Mouse (Mus musculus) forebrain, embryonic 10.5 days (tissue): ENCODE measurements around the gene Tigd4. TPM values are rescaled to one million over a fixed set of nuclear protein-coding genes. Genes with fewer than 3 reads are reported as not detected.
A peak's percentile ranks its signal among the peaks of the same experiment; 100 is the strongest.

ENCODE experiments used
- DNase-seq: peaks from one replicate; pipeline ENCODE4 v3.0.0-alpha.2; 2017; ENCODE audit warnings: low spot score; ENCODE audit errors: extremely low spot score
- H3K27ac ChIP-seq: fragments of 300-500 bp; sonication (generic); 2 replicates; pipeline ENCODE4 v1.5.1; 2016; ENCODE audit warnings: mild to moderate bottlenecking
- H3K27me3 ChIP-seq: fragments of 300-500 bp; sonication (generic); 2 replicates; pipeline ENCODE4 v1.6.1; 2016; ENCODE audit warnings: mild to moderate bottlenecking; ENCODE audit not compliant: poor library complexity, severe bottlenecking
- H3K36me3 ChIP-seq: fragments of 300-500 bp; sonication (generic); replicated peaks from 2 replicates; pipeline ENCODE4 v1.6.1; 2016; ENCODE audit warnings: mild to moderate bottlenecking, moderate library complexity
- H3K4me1 ChIP-seq: fragments of 300-500 bp; sonication (generic); 2 replicates; pipeline ENCODE4 v1.6.1; 2016
- H3K4me3 ChIP-seq: fragments of 300-500 bp; sonication (generic); 2 replicates; pipeline ENCODE4 v1.5.1; 2016; ENCODE audit warnings: mild to moderate bottlenecking, moderate library complexity
- H3K9me3 ChIP-seq: fragments of 300-500 bp; sonication (generic); 2 replicates; pipeline ENCODE4 v1.6.1; 2016; ENCODE audit warnings: mild to moderate bottlenecking, moderate library complexity
- WGBS: fragments of 180-500 bp; shearing (Covaris S2); methylation state at CpG from one replicate; pipeline ENCODE4 v1.1.7; 2016; 5-methylcytosine and 5-hydroxymethylcytosine counted together
- polyA plus RNA-seq: library from polyadenylated mRNA; unstranded; fragments of >200 nt; fragmentation: Nextera tagmentation; extraction: Ambion mirVana; gene quantifications from 2 replicates; pipeline ENCODE4 v1.2.1, GENCODE M21; 2016

Tigd4 gene
- polyA plus RNA-seq, 1 experiment from 2014 or later, result 0.06 TPM

GRCm38 (mm10) chr3:84586736-84587135 lies 6.6 kb upstream of the Tigd4 start:
- H3K36me3 ChIP-seq, result no peaks in the 10 kb centered on the region
- H3K27me3 ChIP-seq, result peaks cover 12% of the 10 kb centered on the region
- H3K9me3 ChIP-seq, result no peaks in the 10 kb centered on the region
- H3K4me3 ChIP-seq, result no peak overlapping the region
- WGBS, result 73% methylated on average over 5 of the region's 5 CpGs
- H3K4me1 ChIP-seq, result peaks cover 14% of the 10 kb centered on the region
- no peak for DNase-seq
- no peak overlapping the region for H3K27ac ChIP-seq

DNA sequence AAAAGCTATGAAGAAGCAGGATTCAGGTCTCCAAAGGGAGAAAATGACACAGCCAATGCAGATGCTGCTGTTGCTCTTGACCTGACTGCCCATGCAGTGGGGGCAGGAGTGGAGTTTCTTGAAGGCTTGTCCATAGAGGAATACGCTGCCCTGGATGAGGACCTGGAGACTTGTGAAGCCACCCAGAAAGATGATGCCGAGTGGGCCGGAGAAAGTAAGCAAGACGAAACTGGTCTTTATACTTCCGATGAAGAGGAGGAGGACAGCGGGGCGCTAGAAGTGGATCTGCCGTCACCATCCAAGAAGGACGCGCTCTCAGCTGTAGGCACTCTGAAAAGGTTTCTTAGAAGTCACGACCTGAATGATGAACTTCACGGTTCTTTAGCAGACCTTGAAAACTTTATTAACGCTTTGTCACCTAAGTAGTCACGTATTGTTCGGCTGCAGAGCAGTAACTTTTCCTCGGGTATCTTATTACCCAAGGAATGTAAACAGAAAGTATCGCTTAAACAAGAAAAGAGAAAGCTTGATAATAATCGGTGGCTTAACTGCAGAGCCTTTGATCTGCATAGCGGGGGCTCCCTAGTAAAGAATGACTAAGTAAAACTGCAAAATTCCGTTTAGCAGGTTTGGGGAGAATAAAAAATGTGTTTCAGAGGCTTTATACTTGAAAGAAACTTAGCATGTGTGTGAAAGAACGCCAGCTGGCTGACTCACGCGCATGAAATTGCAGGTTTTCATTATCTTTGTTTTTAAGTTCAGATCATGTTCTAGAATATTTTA lies 1.7 kb downstream of the Tigd4 start:
- Histone ChIP-seq H3K9me3 (no peaks in the 10 kb centered on the region), H3K27me3 (peaks cover 68% of the 10 kb centered on the region), H3K4me1 (peaks cover 17% of the 10 kb centered on the region), H3K27ac (no peak overlapping the region; the same call in 1 of the 2 replicates), H3K36me3 (no peaks in the 10 kb centered on the region), H3K4me3 (peak overlapping the region; percentile 36)
- no peak for DNase-seq
- WGBS, result 17% methylated on average over 23 of the region's 23 CpGs

- H3K9me3 ChIP-seq, result no peaks in the 10 kb centered on the region
- peaks cover 17% of the 10 kb centered on the region for H3K4me1 ChIP-seq
- DNase-seq, result no peak
- peak overlapping the region; percentile 36; the same call in 1 of the 2 replicates for H3K4me3 ChIP-seq
- 51% methylated on average over 5 of the region's 5 CpGs for WGBS
- no peaks in the 10 kb centered on the region for H3K36me3 ChIP-seq
- no peak overlapping the region for H3K27ac ChIP-seq
- peaks cover 68% of the 10 kb centered on the region for H3K27me3 ChIP-seq
These were observed 2.4 kb downstream of the Tigd4 start for GRCm38 (mm10) chr3:84595677-84596234.

DNA sequence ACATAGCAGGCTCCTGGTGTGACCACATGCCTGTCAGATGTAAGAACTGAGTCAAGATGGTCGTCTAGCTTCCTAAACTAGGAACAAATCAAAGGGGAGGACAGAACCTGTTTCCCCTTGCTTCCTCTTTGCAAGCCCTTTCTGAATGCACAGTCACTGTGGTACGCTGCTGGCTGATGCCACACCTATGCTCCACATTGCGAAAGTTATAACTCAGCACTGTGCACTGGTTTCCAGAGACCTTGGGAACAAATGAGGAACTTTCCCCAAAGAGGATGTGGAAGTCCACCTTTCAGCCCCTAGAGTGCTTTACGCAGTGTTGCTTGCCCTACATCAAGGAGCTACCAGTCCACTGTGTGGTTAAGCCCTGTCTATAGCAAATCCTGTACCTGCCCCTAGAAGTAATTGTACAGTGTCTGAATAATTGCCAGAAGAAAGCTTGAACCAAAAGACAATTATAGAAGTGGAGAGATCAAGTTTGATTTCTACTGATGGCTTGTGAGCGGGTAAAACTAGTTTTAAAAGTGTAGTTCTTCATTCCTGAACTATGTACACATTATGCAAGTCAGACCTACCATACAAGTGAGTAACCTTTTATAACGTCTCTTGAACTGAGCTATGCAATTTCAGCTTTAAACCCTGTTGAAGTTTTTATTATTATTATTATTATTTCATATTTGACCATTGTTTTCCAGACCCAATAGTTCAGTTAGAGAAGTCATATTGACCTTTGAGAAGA lies 4.8 kb downstream of the Tigd4 start:
- Histone ChIP-seq H3K4me3 (no peak overlapping the region), H3K9me3 (no peaks in the 10 kb centered on the region), H3K36me3 (no peaks in the 10 kb centered on the region), H3K27ac (no peak overlapping the region), H3K27me3 (peaks cover 63% of the 10 kb centered on the region), H3K4me1 (peaks cover 17% of the 10 kb centered on the region)
- no peak for DNase-seq
- WGBS, result 88% methylated on average over 6 of the region's 6 CpGs

GRCm38 (mm10) chr3:84598756-84599155 lies 5.4 kb downstream of the Tigd4 start:
- Histone ChIP-seq H3K36me3 (no peaks in the 10 kb centered on the region), H3K27ac (no peak overlapping the region), H3K27me3 (peaks cover 57% of the 10 kb centered on the region), H3K4me1 (peaks cover 21% of the 10 kb centered on the region), H3K9me3 (no peaks in the 10 kb centered on the region), H3K4me3 (no peak overlapping the region)
- 89% methylated on average over 6 of the region's 6 CpGs for WGBS
- DNase-seq, result no peak

GRCm38 (mm10) chr3:84601870-84602495 lies 8.6 kb downstream of the Tigd4 start:
- no peak overlapping the region for H3K4me3 ChIP-seq
- peaks cover 36% of the 10 kb centered on the region for H3K27me3 ChIP-seq
- no peak overlapping the region for H3K27ac ChIP-seq
- no peaks in the 10 kb centered on the region for H3K36me3 ChIP-seq
- 88% methylated on average over 9 of the region's 9 CpGs for WGBS
- no peak for DNase-seq
- H3K9me3 ChIP-seq, result no peaks in the 10 kb centered on the region
- peaks cover 6% of the 10 kb centered on the region for H3K4me1 ChIP-seq

DNA sequence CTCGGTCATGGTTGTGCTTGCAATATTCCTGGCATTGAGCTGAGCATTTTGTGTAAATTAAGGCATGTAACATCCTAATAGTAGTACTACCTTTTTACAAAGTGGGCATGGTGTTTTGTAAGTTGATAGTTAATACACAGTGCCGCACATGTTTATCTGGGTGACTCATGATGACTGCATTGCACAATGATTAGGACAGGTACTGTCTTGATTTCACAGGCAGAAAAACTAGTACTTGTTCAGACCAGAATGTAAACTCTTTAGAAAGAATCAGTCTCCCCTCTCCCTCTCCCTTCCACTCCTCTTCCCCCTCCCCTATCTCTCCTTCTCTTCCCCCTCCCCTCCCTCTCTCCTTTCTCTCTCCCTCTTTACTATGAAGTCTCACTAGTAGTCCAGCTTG lies 9.4 kb downstream of the Tigd4 start:
- peaks cover 28% of the 10 kb centered on the region for H3K27me3 ChIP-seq
- no peak overlapping the region for H3K4me3 ChIP-seq
- peaks cover 6% of the 10 kb centered on the region for H3K4me1 ChIP-seq
- no peaks in the 10 kb centered on the region for H3K36me3 ChIP-seq
- H3K9me3 ChIP-seq, result no peaks in the 10 kb centered on the region
- whole genome bisulfite sequencing, result 97% methylated on average over 2 of the region's 2 CpGs
- no peak overlapping the region for H3K27ac ChIP-seq
- no peak for DNase-seq

DNA sequence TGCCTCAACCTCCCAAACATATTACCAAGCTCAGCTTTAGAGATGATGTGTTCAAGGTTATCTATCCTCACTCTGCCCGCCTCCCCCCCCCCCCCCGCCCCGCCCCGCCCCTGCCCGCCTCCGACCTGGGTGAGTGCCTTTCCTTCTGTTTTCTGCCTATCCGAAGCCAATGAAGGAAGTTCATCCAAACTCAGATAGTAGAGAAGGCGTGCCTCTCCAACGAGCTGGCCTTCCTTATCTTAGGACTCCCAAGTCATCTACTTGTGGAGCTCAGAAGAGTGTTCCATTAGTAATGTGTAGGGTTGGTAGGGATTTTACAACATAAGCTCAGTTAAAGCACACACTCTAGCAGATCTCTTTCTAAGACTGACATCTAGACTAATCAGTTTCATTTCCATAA lies 9.8 kb downstream of the Tigd4 start:
- WGBS, result 70% methylated on average over 9 of the region's 9 CpGs
- Histone ChIP-seq H3K27ac (no peak overlapping the region), H3K9me3 (no peaks in the 10 kb centered on the region), H3K4me1 (peaks cover 6% of the 10 kb centered on the region), H3K4me3 (no peak overlapping the region), H3K27me3 (peaks cover 24% of the 10 kb centered on the region), H3K36me3 (no peaks in the 10 kb centered on the region)
- no peak for DNase-seq

DNA sequence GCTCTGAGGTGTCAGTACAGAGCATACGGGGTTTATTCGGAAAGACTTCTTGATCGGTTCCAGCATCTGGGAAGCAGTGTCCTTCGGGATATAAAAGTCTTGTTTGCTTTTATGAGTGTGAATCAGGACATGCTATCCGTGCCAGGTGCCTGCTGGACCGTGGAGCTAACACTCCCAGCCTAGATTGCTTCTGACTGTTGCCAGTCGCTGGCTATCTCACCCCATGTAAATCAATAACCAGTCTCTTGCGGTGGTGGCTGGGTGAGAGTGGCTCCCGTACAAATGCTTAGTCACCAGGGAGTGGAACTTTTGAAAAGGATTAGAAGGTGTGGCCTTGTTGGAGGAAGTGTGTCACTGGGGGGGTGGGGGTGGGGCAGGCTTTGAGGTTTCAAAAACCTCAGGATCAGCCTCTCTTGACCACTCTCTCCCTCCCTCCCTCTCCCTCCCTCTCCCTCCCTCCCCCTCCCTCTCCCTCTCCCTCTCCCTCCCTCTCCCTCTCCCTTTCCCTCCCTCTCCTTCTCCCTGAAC lies 16.9 kb downstream of the Tigd4 start:
- no peak overlapping the region for H3K4me3 ChIP-seq
- H3K4me1 ChIP-seq, result no peaks in the 10 kb centered on the region
- whole genome bisulfite sequencing, result 89% methylated on average over 9 of the region's 9 CpGs
- H3K27me3 ChIP-seq, result no peaks in the 10 kb centered on the region
- H3K36me3 ChIP-seq, result no peaks in the 10 kb centered on the region
- no peak for DNase-seq
- H3K27ac ChIP-seq, result no peak overlapping the region
- no peaks in the 10 kb centered on the region for H3K9me3 ChIP-seq

GRCm38 (mm10) chr3:84615050-84615855 lies 21.9 kb downstream of the Tigd4 start:
- no peaks in the 10 kb centered on the region for H3K27me3 ChIP-seq
- H3K4me3 ChIP-seq, result no peak overlapping the region
- no peaks in the 10 kb centered on the region for H3K9me3 ChIP-seq
- no peaks in the 10 kb centered on the region for H3K36me3 ChIP-seq
- DNase-seq, result no peak
- no peaks in the 10 kb centered on the region for H3K4me1 ChIP-seq
- H3K27ac ChIP-seq, result no peak overlapping the region
- 25% methylated on average over 5 of the region's 5 CpGs for WGBS

- no peak overlapping the region for H3K4me3 ChIP-seq
- no peaks in the 10 kb centered on the region for H3K36me3 ChIP-seq
- no peak for DNase-seq
- 33% methylated on average over 7 of the region's 7 CpGs for WGBS
- H3K27me3 ChIP-seq, result no peaks in the 10 kb centered on the region
- no peaks in the 10 kb centered on the region for H3K4me1 ChIP-seq
- no peak overlapping the region for H3K27ac ChIP-seq
- H3K9me3 ChIP-seq, result no peaks in the 10 kb centered on the region
These were observed 22.5 kb downstream of the Tigd4 start for GRCm38 (mm10) chr3:84615856-84616225.

GRCm38 (mm10) chr3:84618627-84619026 lies 25.3 kb downstream of the Tigd4 start:
- Histone ChIP-seq H3K9me3 (no peaks in the 10 kb centered on the region), H3K4me3 (no peak overlapping the region), H3K4me1 (no peaks in the 10 kb centered on the region), H3K27ac (no peak overlapping the region), H3K27me3 (no peaks in the 10 kb centered on the region), H3K36me3 (no peaks in the 10 kb centered on the region)
- no peak for DNase-seq
- WGBS, result 90% methylated on average over 2 of the region's 2 CpGs
